Mouse (Mus musculus) layer of hippocampus, postnatal 10 days (tissue): Measurements from ENCODE around the gene Cyp2d11. TPM values are rescaled to one million over a fixed set of nuclear protein-coding genes. Genes with fewer than 3 reads are reported as not detected.
"Not testable (repeated sequence)": the region's sequence is repeated elsewhere in the genome, so short reads cannot be mapped to it uniquely, and the experiment has no call there.

ENCODE experiments used
- DNase-seq, 2 experiments: peaks; one replicate each; pipeline ENCODE4 v3.0.0; 2021; ENCODE audit warnings: low spot score in 2 of 2
- total RNA-seq, 2 experiments: library from RNA; stranded (reverse); gene quantifications; 2 replicates each; pipeline ENCODE4 v1.2.3; 2021

Cyp2d11 gene
- total RNA-seq, 2 experiments from 2014 or later = not detected

- no peak for DNase-seq
Observed at GRCm38 (mm10) chr15:82380714-82381062, 13.1 kb downstream of the Cyp2d11 start.

GRCm38 (mm10) chr15:82379871-82380713 lies 13.7 kb downstream of the Cyp2d11 start, which contains the start of gene Cyp2d22:
TSS of gene Cyp2d22 (minus strand) at chr15:82380260.
- peak; percentile 43 to 61 for DNase-seq

DNA sequence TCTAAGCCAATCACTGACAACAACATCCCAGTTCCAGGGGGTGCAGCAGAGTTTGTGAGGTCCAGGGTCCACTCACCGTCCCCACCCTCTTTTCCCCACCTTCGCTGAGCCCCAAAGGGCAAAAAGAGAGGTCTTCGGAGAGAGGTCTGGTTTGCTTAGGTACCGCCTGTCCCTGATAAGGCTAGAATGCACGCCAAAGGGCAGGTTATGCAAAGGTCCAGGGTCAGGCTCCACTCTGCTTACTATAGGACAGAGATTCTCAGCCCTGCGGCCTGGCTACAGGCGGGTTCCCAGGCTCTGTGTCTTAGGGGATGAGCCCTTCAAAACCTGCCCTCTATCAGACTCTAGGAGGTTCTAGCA lies 14.3 kb downstream of the Cyp2d11 start:
- no peak for DNase-seq

- peak in 1 of 2 experiments; percentile 12 for DNase-seq
Observed at GRCm38 (mm10) chr15:82378261-82379180, 15.3 kb downstream of the Cyp2d11 start.

GRCm38 (mm10) chr15:82377701-82378100 lies 16.1 kb downstream of the Cyp2d11 start:
- no peak for DNase-seq

GRCm38 (mm10) chr15:82376393-82377138 lies 17.3 kb downstream of the Cyp2d11 start:
- peak; percentile 61 to 66 for DNase-seq

DNA sequence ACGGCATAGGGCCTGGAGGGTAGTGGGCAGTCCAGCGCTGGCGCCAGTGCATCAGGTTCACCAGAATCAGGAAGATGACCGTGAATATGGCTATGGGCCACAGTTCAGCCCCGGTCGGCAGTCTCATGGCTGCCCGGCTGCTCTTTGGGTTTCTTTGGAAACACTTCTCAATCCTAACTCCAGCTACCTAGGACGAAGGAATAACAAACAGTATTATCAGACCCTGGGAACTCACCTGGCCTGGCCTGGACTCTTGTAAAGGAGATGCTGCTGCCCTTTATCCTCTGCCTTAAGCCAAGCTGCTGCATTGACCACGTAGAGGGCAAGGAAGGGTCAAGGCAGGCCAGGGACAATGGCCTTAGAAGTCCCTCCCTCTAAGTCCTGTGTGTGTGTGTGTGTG lies 18.0 kb downstream of the Cyp2d11 start:
- DNase-seq = no peak

GRCm38 (mm10) chr15:82374437-82374836 lies 19.4 kb downstream of the Cyp2d11 start:
- no peak for DNase-seq

DNA sequence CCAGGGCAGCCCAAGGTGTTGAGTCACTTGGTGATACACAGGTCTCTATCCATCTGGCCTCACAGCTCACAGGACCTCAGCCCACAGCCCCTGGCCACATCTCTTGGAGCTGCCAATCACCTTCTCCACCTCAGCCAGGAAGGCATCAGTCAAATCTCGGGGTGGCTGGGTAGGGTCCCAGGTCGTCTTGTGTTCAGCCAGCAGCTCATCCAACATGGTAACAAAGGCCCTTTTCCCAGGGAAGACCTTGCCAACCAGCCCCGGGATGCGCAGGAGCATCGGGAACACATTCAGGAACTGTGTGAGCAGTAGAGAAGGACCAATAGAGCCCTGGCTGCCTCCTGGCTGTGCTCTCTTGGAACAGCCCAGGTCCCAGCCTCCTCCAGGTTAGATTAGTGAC lies 20.8 kb downstream of the Cyp2d11 start:
- no peak for DNase-seq

DNA sequence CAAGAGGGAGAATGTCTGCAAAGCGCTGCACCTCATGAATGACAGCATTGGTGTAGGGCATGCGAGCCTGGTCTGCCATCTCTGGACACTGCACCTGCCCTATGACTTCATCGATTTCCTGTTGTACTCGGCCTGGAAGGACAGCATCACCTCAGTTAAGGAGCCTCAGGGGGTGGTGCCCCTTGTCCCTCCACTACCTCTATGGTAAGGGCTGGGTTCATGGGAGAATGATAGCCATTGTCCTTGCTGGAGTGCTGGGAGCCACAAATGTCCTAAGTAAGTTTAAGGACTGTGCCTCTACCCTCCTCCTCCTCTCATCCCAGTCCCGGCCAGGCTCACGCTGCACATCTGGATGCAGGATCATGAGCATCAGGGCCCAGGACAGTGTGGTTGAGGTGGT lies 21.4 kb downstream of the Cyp2d11 start:
- DNase-seq = no peak

- no peak for DNase-seq
Observed at GRCm38 (mm10) chr15:82368851-82369250, 25.0 kb downstream of the Cyp2d11 start.

DNA sequence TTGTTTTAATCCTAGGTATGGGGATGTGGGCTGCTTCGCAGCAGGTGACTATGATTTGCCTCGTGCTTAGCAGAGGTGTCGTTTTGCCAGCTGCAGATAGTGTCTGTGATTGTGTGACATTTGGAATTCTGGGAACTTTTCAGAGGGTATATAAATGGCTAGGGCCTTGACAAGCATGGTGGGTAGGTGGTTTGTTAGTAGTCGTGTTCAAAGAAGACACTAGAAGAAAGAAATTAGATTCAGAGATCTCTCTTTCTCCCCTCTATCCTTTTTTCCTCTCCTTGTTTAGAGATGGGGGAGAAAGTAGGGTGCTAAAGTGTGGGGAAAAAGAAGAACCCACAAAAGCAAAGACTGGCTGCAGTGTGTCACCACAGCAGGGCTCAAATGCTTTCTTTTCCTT lies 25.7 kb downstream of the Cyp2d11 start:
- no peak for DNase-seq

- DNase-seq = not testable (repeated sequence)
Observed at GRCm38 (mm10) chr15:82364561-82364960, 29.3 kb downstream of the Cyp2d11 start.

DNA sequence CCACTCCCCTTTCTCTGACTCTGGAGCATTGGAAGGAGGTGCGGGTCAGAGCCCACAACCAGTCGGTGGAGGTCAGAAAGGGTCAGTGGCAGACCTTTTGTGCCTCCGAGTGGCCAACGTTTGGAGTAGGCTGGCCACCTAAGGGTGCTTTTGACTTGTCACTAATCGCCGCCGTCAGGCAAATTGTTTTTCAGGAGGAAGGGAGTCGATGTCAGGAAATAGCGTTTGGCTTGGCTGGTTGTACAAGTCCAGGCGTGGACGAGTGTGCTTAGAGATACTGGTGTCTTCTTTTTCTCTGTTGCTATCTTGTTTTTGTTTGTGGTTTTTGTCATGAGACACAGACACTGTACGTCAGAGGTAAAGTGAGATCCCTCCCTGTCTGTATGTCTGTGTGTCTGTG lies 30.0 kb downstream of the Cyp2d11 start:
- DNase-seq = not testable (repeated sequence)

GRCm38 (mm10) chr15:82362234-82362633 lies 31.6 kb downstream of the Cyp2d11 start:
- peak in 1 of 2 experiments; percentile 6 for DNase-seq

GRCm38 (mm10) chr15:82361459-82362018 lies 32.3 kb downstream of the Cyp2d11 start:
- peak in 1 of 2 experiments; percentile 37 for DNase-seq

DNA sequence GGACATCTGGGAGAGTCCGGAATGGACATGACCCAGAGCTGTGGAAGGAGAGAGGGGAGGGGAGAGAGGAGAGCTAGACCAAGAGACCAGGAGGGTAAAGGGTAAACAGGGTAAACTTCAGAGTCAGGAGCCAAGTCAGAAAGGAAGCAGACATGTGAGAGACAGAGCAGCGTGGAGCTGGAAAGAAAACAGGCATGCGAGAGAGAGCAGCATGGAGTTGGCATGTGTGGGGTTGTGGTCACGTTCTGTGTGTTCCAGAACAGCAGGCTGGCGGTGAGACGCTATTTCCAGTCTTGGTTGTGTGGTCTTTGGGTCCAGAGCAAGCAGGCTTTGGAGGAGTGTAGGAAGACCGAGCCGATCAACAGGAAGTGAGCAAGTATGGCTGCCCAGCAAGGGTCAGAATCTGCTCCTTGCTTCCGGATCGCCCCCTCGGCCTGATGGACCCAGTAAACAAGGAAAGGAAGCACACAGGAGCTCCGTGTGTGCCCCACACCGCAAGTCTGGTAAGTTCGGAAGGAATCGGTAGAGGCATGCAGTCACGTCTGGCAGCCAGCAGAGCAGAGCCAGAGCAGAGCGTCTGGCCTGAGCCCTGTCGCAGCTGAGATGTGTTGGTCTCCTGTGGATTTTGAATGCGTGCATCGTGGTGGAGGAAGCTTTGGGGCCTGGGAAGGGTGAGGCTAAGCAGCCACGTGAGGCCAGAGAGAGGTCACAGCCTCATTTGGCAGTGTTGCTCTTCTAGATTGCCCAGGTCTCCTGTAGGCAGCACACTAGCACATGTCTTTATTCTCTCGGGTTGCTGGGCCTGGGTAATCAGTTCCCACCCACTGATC lies 35.2 kb downstream of the Cyp2d11 start:
- DNase-seq = no peak

DNA sequence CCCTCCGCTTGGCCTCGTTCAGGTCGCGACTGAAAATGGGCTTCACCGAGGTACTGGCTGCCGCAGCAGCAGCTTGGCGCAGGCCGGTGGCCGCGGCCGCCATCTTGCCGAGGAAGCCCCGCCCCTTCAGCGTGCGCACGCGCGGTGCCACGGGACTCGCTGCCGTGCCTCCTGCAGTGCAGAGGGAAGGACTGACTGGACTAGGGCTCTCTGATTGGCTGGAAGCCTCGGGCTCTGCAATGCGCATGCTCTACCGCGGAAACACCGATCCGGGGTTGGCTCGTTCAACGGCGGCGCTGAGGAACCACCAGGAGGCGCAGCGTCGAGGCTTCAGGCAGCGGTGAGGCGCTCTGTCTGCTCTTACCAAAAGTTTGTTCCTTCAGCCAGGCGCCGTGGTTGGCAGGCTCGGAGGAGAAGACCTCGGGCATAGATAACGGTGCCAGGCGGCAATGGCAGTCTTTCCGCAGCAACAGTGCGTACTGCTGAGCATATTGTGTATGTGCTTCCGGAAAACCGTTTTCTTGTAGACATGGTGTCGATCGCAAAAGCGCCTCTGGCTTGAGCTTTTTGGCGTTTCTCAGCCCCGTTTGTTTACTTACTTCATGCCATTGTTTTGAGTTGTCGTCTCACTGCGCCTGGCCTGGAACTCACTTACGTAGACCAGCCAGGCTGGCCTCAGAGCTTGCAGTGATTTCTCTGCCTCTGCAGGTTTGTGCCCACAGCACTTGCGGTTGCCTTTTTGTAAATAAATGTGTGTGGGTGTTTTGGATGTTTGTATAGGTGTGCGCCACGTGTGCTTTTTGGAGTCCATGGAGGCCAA lies 39.5 kb downstream of the Cyp2d11 start, which contains the start of gene Ndufa6:
Gene Ndufa6, minus strand, starts transcription at position 197 of the 820 bp plus-strand sequence.
- peak; percentile 97 to 98 for DNase-seq

- no peak for DNase-seq
Observed at GRCm38 (mm10) chr15:82353745-82354113, 40.1 kb downstream of the Cyp2d11 start.
